Mouse (Mus musculus): ENCODE measurements at regions not wholly inside any gene's neighbourhood (a gene's known extent, or its start where the extent isn't known, plus 50 kb on each side); places are given as distances from the start of the nearest gene placed in this dataset.

- TF ChIP-seq CTCF (IDR thresholded peaks at IDR 0.05; ENCODE audit: insufficient read depth, low read depth, low read length) (no peak), POLR2A (IDR thresholded peaks at IDR 0.05; ENCODE audit: insufficient read depth, low read depth, low read length) (no peak)
Measured at GRCm38 (mm10) chr6:51163882-51164281, 268.6 kb upstream of the Nfe2l3 start.
